Mouse (Mus musculus) CH12.LX (cell line): ENCODE data around the gene Col6a1. TPM values are rescaled to one million over a fixed set of nuclear protein-coding genes. Genes with fewer than 3 reads are reported as not detected.

ENCODE experiments used
- DNase-seq: peaks from one replicate; pipeline ENCODE4 v3.0.0-alpha.2; 2013; ENCODE audit errors: extremely low read depth
- H3K27ac ChIP-seq: 2 replicates; pipeline ENCODE4 v1.5.1; 2012; ENCODE audit warnings: low read depth, mild to moderate bottlenecking, control low read depth, moderate library complexity; ENCODE audit not compliant: insufficient read depth
- H3K27me3 ChIP-seq: replicated peaks from 2 replicates; pipeline ENCODE3; 2012; ENCODE audit warnings: inconsistent platforms
- H3K36me3 ChIP-seq, 2 experiments: replicated peaks in 1 of 2; 2 replicates each; pipeline versions ENCODE3 to v1.6.1; 2012; ENCODE audit warnings: inconsistent platforms in 1 of 2, low read length in 1 of 2, mild to moderate bottlenecking in 1 of 2, mixed read lengths in 1 of 2, moderate library complexity in 1 of 2; ENCODE audit not compliant: control insufficient read depth in 1 of 2, insufficient read depth in 1 of 2
- H3K4me1 ChIP-seq, 2 experiments: 2 replicates each; pipeline ENCODE4 v1.6.1; 2012; ENCODE audit warnings: inconsistent platforms in 1 of 2, moderate library complexity in 1 of 2; ENCODE audit not compliant: insufficient read depth in 2 of 2, control insufficient read depth in 1 of 2
- H3K4me2 ChIP-seq: 2 replicates; pipeline ENCODE4 v1.6.1; 2012; ENCODE audit warnings: low read depth, mild to moderate bottlenecking, control low read depth; ENCODE audit not compliant: poor library complexity, insufficient read depth, severe bottlenecking
- H3K4me3 ChIP-seq, 3 experiments: fragments of 150-350 bp in 1 of 3; sonication (generic) in 1 of 3; replicated peaks in 1 of 3; 2 replicates each; pipeline versions ENCODE3 to v1.5.1; 2011 to 2012; ENCODE audit warnings: low read depth in 2 of 3, low read length in 2 of 3, mild to moderate bottlenecking in 2 of 3, moderate library complexity in 2 of 3, control low read depth in 1 of 3, improper control_type of control experiment in 1 of 3, inconsistent platforms in 1 of 3, mixed read lengths in 1 of 3; ENCODE audit not compliant: poor library complexity in 1 of 3
- H3K79me2 ChIP-seq: replicated peaks from 2 replicates; pipeline ENCODE4 v1.6.1; 2012; ENCODE audit warnings: mild to moderate bottlenecking, moderate library complexity; ENCODE audit not compliant: control insufficient read depth, poor library complexity, insufficient read depth, severe bottlenecking; ENCODE audit errors: extremely low read depth
- H3K9ac ChIP-seq: 2 replicates; pipeline ENCODE4 v1.6.1; 2012; ENCODE audit warnings: low read depth, mild to moderate bottlenecking, control low read depth, moderate library complexity; ENCODE audit not compliant: insufficient read depth
- H3K9me3 ChIP-seq: replicated peaks from 2 replicates; pipeline ENCODE3; 2012; ENCODE audit warnings: low read length, inconsistent platforms, mixed read lengths
- BHLHE40 ChIP-seq: IDR thresholded peaks from 2 replicates; pipeline ENCODE4 v1.6.1; 2011; ENCODE audit warnings: mild to moderate bottlenecking, low read depth, low read length, improper control_type of control experiment
- CHD1 ChIP-seq: IDR thresholded peaks from 2 replicates; pipeline ENCODE4 v1.6.1; 2012; ENCODE audit warnings: low read depth, low read length, improper control_type of control experiment, inconsistent platforms
- E2F4 ChIP-seq: IDR thresholded peaks from 2 replicates; pipeline ENCODE4 v1.6.1; 2011; ENCODE audit warnings: low read depth, low read length, improper control_type of control experiment; ENCODE audit not compliant: insufficient replicate concordance
- ETS1 ChIP-seq: conservative IDR thresholded peaks from 2 replicates; pipeline ENCODE4 v1.6.1; 2012; ENCODE audit warnings: low read depth, mild to moderate bottlenecking, inconsistent platforms, low read length, improper control_type of control experiment, moderate library complexity
- IRF4 ChIP-seq: IDR thresholded peaks from 2 replicates; pipeline ENCODE4 v1.6.1; 2014; ENCODE audit warnings: low read depth, mild to moderate bottlenecking, inconsistent platforms, low read length, improper control_type of control experiment
- JUND ChIP-seq: conservative IDR thresholded peaks from 2 replicates; pipeline ENCODE4 v1.6.1; 2011; ENCODE audit warnings: low read depth, low read length, improper control_type of control experiment
- MAFK ChIP-seq: IDR thresholded peaks from 2 replicates; pipeline ENCODE4 v1.6.1; 2011; ENCODE audit warnings: low read length, improper control_type of control experiment; ENCODE audit not compliant: insufficient replicate concordance
- MAX ChIP-seq: IDR thresholded peaks from 2 replicates; pipeline ENCODE4 v1.6.1; 2011; ENCODE audit warnings: low read length, improper control_type of control experiment
- MEF2A ChIP-seq: IDR thresholded peaks from 2 replicates; pipeline ENCODE4 v1.6.1; 2014; ENCODE audit warnings: low read depth, mild to moderate bottlenecking, inconsistent platforms, low read length, improper control_type of control experiment, borderline replicate concordance
- MXI1 ChIP-seq: IDR thresholded peaks from 2 replicates; pipeline ENCODE4 v1.6.1; 2011; ENCODE audit warnings: mild to moderate bottlenecking, low read depth, low read length, improper control_type of control experiment
- MYC ChIP-seq: IDR thresholded peaks from 2 replicates; pipeline ENCODE4 v1.6.1; 2011; ENCODE audit warnings: low read depth, mild to moderate bottlenecking, improper control_type of control experiment, low read length
- NELFE ChIP-seq: IDR thresholded peaks from 2 replicates; pipeline ENCODE4 v1.6.1; 2011; ENCODE audit warnings: low read depth, low read length, improper control_type of control experiment
- NRF1 ChIP-seq: IDR thresholded peaks from 2 replicates; pipeline ENCODE4 v1.6.1; 2014; ENCODE audit warnings: low read depth, mild to moderate bottlenecking, inconsistent platforms, low read length, improper control_type of control experiment, moderate library complexity
- PAX5 ChIP-seq: IDR thresholded peaks from 2 replicates; pipeline ENCODE4 v1.6.1; 2012; ENCODE audit warnings: low read length, inconsistent platforms, mixed read lengths
- POLR2AphosphoS2 ChIP-seq: IDR thresholded peaks from 2 replicates; pipeline ENCODE4 v1.6.1; 2011; ENCODE audit warnings: low read depth, low read length, improper control_type of control experiment
- RCOR1 ChIP-seq: conservative IDR thresholded peaks from 2 replicates; pipeline ENCODE4 v1.6.1; 2012; ENCODE audit warnings: low read depth, mild to moderate bottlenecking, inconsistent platforms, low read length, improper control_type of control experiment
- SIN3A ChIP-seq: IDR thresholded peaks from 2 replicates; pipeline ENCODE4 v1.6.1; 2012; ENCODE audit warnings: low read length, improper control_type of control experiment, inconsistent platforms
- SMC3 ChIP-seq: IDR thresholded peaks from 2 replicates; pipeline ENCODE4 v1.6.1; 2011; ENCODE audit warnings: low read depth, low read length, improper control_type of control experiment
- TBP ChIP-seq: conservative IDR thresholded peaks from 2 replicates; pipeline ENCODE4 v1.6.1; 2011; ENCODE audit warnings: low read depth, low read length, improper control_type of control experiment
- USF1 ChIP-seq: IDR thresholded peaks from 2 replicates; pipeline ENCODE4 v1.6.1; 2014; ENCODE audit warnings: low read depth, mild to moderate bottlenecking, inconsistent platforms, low read length, improper control_type of control experiment
- USF2 ChIP-seq: conservative IDR thresholded peaks from 2 replicates; pipeline ENCODE4 v1.6.1; 2011; ENCODE audit warnings: low read depth, low read length, improper control_type of control experiment
- ZKSCAN1 ChIP-seq: IDR thresholded peaks from 2 replicates; pipeline ENCODE4 v1.6.1; 2012; ENCODE audit warnings: low read depth, inconsistent platforms, low read length, improper control_type of control experiment, borderline replicate concordance
- ZMIZ1 ChIP-seq: IDR thresholded peaks from 2 replicates; pipeline ENCODE4 v1.6.1; 2012; ENCODE audit warnings: low read depth, mild to moderate bottlenecking, inconsistent platforms, low read length, improper control_type of control experiment
- ZNF384 ChIP-seq: IDR thresholded peaks from 2 replicates; pipeline ENCODE4 v1.6.1; 2012; ENCODE audit warnings: low read depth, low read length, improper control_type of control experiment, inconsistent platforms
- dilution Hi-C: fragments of 300-500 bp; cut with MboI; formaldehyde crosslinking; loops from 2 replicates; pipeline ENCODE4 v1.14.3; 2020; ENCODE audit warnings: low sequenced_read_pairs; ENCODE audit not compliant: extremely low pct_unique_long_range_greater_than_20kb, extremely low pct_ligation_motif_present
- in situ Hi-C: fragments of 300-500 bp; cut with MboI; formaldehyde crosslinking; loops from 3 replicates; pipeline ENCODE4 v1.14.3; 2019; ENCODE audit warnings: low sequenced_read_pairs, low pct_ligation_motif_present, low pct_unique_long_range_greater_than_20kb, mixed read lengths
- polyA plus RNA-seq: library from polyadenylated mRNA; unstranded; fragments of >175 nt; gene quantifications from 2 replicates; pipeline ENCODE4 v1.2.1, GENCODE M21; 2012; ENCODE audit warnings: low read depth; ENCODE audit not compliant: insufficient read length
- total RNA-seq, 2 experiments: library from RNA; depleted of rRNA; stranded (reverse); fragments of 300-350 nt in 1 of 2; fragments of >200 nt in 1 of 2; gene quantifications; 2 replicates each; pipeline ENCODE4 v1.2.3; 2012 to 2014

The Col6a1 gene
- total and polyA plus RNA-seq, 3 experiments, result 0.21 TPM; not detected in 2

DNA sequence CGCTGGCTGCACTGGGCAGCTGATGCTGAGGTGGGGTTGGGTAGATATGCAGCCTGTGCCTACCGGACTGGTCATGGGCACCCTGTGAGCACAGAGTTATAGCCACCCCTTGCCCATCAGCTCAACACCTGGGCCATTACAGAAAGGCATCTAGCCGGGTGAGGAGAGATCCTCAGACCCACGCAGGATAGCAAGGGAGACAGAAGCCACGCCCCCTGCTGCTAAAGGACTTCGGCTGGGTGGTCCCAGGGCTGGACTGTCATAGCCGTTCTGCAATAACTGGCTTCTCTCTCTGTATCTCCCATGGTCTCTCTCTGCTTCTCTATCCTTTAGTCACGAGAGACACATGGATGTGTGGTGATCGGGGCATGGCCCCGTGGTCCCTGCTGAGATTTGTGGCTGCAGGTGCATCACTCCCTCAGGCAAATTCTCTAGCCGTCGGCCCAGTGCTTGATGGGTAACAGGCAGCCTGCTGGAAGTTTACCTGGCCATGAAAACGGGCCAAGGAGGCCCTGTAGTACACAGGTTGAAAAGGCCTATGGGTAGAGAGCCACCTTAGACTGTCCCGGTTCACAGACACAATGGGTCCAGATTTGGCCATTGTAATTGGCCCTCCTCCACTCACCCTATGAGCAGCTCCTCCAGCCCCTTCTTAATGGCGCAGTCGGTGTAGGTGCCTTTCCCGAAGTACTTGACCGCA is 3.1 kb downstream of the Col6a1 start:
- no peak overlapping the region for H3K9ac ChIP-seq
- no peak for DNase-seq
- H3K79me2 ChIP-seq, result no peaks in the 10 kb centered on the region
- no peak overlapping the region for H3K4me2 ChIP-seq
- no peak overlapping the region for H3K27ac ChIP-seq
- no peak overlapping the region for H3K4me3 ChIP-seq
- 0 out of 4 replicates have a peak, but pooled peaks cover 0 to 2% of the 10 kb centered on the region in 2 experiments for H3K4me1 ChIP-seq
- no peak for TF ChIP-seq TBP
- no peak for TF ChIP-seq CHD1
- no peak for TF ChIP-seq ZNF384
- no peak for TF ChIP-seq MXI1
- TF ChIP-seq SIN3A, result no peak
- TF ChIP-seq POLR2AphosphoS2, result no peak
- no peak for TF ChIP-seq USF2
- no peak for TF ChIP-seq NELFE
- no peak for TF ChIP-seq BHLHE40
- no peak for TF ChIP-seq ZMIZ1
- no peak for TF ChIP-seq PAX5
- no peak for TF ChIP-seq MAX
- TF ChIP-seq MEF2A, result no peak
- TF ChIP-seq IRF4, result no peak
- no peak for TF ChIP-seq ZKSCAN1
- no peak for TF ChIP-seq SMC3
- no peak for TF ChIP-seq RCOR1
- no peak for TF ChIP-seq MYC
- no peak for TF ChIP-seq E2F4
- H3K27me3 ChIP-seq, result peaks cover 89% of the 10 kb centered on the region
- dilution Hi-C loops, result no loop called here
- no peaks in the 10 kb centered on the region for H3K9me3 ChIP-seq
- in situ Hi-C loops, result no loop called here
- H3K36me3 ChIP-seq, result no peaks in the 10 kb centered on the region

DNA sequence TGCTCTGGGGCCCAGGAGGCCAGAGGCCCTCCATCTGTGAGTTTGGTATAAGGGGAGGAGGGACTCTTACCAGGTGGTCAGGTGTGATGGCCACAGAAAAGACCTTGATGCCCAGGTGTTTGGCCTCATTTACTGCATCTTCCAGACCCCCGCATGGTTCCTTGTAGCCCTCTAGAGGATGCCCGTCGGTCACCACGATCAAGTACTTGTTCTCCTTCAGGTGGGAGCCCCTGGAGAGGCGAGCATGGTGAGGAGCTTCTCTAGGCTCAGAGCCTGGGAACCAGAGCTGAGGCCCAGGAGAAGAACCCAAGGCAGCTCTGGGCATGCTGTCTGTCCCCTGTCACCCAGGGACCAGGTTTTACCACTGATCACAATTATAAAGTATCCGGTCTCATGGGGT is 4.2 kb downstream of the Col6a1 start:
- Histone ChIP-seq H3K4me2 (no peak overlapping the region), H3K9ac (no peak overlapping the region), H3K9me3 (no peaks in the 10 kb centered on the region), H3K36me3 (no peaks in the 10 kb centered on the region), H3K79me2 (no peaks in the 10 kb centered on the region), H3K27ac (no peak overlapping the region), H3K4me3 (no peak overlapping the region), H3K4me1 (0 out of 4 replicates have a peak, but pooled peaks cover 0 to 2% of the 10 kb centered on the region in 2 experiments)
- DNase-seq, result no peak
- in situ Hi-C loops, result no loop called here
- dilution Hi-C loops, result no loop called here
- no peak for TF ChIP-seq NRF1
- no peak for TF ChIP-seq USF1
- no peak for TF ChIP-seq IRF4
- TF ChIP-seq MAFK, result no peak
- no peak for TF ChIP-seq NELFE
- TF ChIP-seq POLR2AphosphoS2, result no peak
- TF ChIP-seq E2F4, result no peak
- no peak for TF ChIP-seq ETS1
- no peak for TF ChIP-seq MEF2A
- TF ChIP-seq CHD1, result no peak
- no peak for TF ChIP-seq JUND
- TF ChIP-seq, all 38 proteins: peak for 0
- H3K27me3 ChIP-seq, result peaks cover 89% of the 10 kb centered on the region
